Mouse (Mus musculus): ENCODE data around the gene Setdb1. TPM values are rescaled to one million over a fixed set of nuclear protein-coding genes. Genes with fewer than 3 reads are reported as not detected.

The Setdb1 gene
- polyA plus RNA-seq, 1 experiment from 2014 or later: 31.6 TPM

DNA sequence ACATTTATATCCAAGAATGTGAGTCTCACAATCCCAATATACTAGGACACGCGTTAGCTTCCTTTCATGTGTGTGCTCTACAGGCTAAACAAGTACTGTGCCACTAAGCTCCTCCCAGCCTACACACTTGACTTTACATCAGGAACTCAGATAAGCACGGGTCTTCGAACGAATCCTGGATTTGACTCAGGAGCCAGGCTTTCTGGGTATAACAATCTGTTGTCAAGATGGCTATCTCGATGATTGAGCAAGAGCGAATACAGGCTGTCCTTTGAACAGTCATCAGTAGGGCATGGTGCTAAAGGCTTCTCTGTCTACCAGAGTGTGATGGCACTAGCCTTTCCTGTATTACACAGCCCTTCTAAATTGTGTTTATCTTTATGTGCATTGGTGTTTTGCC lies 59.0 kb downstream of the Setdb1 start:
- no peaks in the 10 kb centered on the region for H3K27me3 ChIP-seq (replicated peaks)
- 46% methylated on average over 7 of the region's 7 CpGs for WGBS (ENCODE audit: insufficient replicate concordance)
- H3K27ac ChIP-seq: no peak overlapping the region
- ATAC-seq: peak; percentile 38
- no peak overlapping the region for H3K9ac ChIP-seq
- H3K36me3 ChIP-seq: peaks cover 55% of the 10 kb centered on the region
- no peak overlapping the region for H3K4me3 ChIP-seq
- H3K4me2 ChIP-seq: no peak overlapping the region
- H3K9me3 ChIP-seq (replicated peaks): no peaks in the 10 kb centered on the region
- peaks cover 41% of the 10 kb centered on the region for H3K4me1 ChIP-seq

DNA sequence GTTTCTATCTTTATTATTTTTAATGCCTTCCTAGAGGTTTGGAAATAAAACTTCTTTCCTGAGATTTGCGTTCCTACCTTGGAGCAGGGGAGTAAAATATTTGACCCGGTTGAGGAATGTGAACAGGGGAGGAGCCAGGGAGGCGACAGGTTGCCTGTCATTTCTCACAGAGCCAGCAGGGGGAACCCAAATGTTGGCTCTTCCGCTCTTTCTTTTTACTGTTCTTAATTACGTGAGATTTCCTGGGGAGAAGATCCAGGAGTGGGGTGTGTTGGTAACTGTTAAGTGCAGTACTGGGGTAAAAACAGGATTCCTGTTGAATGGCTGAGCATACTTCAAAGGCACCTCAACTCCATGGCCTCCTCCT lies 60.9 kb downstream of the Setdb1 start:
- no peaks in the 10 kb centered on the region for H3K9me3 ChIP-seq (replicated peaks)
- no peak overlapping the region for H3K4me3 ChIP-seq
- H3K4me1 ChIP-seq: peaks cover 44% of the 10 kb centered on the region
- H3K27me3 ChIP-seq (replicated peaks): no peaks in the 10 kb centered on the region
- peaks cover 55% of the 10 kb centered on the region for H3K36me3 ChIP-seq
- 22% methylated on average over 5 of the region's 5 CpGs for WGBS (ENCODE audit: insufficient replicate concordance)
- 0 out of 2 replicates have a peak overlapping the region, but pooled peaks have one; percentile 28 for H3K9ac ChIP-seq
- H3K4me2 ChIP-seq: no peak overlapping the region
- no peak for ATAC-seq
- no peak overlapping the region for H3K27ac ChIP-seq

DNA sequence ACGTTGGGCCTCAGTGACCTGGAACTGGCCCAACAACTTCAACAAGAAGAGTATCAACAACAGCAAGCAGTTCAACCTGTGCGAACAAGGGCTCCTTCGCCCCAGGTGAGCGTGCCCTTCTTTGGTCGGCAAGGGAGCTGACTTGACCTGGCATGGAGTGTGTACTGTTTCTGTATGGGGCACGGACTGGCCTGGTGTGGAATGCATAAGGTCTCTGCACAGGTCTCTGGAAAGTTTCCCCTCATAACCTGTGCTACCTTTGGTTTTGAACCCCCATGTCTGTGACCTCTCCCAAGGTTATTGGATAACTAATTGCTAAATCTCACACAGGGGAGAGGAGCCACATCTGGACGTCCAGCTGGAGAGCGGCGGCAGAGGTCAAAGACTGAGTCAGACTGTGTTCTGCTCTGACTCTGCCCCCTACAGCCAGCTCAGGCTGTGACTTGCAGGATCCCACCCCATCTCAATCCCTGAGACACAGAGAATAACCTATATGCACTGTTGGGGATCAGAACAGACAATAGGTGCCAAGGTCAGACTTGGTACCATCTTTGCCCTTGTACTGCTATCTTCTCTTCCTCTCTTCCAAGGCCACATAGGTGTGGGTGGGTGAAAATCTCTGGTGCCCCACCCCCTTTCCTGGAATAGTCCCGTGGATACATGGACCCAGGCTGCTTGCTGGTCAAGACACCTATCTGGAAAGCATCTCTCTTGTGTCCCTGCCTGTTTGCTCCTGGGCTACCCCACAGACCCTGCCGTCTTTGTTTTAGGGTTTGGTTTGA lies 61.5 kb downstream of the Setdb1 start:
- H3K36me3 ChIP-seq: peaks cover 58% of the 10 kb centered on the region

DNA sequence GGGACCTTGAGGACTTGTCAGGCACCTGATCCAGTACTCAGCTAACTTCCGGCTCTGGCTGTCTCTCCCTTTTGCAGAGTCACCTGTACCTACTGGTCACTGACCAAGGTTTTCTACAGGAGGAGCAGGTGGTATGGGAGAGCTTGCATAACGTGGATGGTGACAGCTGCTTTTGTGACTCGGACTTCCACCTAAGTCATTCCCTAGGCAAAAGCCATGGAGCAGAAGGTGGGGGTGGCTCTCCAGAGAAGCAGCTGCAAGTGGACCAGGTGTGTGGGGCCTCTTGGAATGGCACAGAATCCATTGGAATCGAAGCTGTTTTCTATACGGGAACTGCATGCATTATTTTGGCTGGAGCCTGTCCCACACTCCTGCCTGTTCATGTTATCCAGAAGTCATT lies 62.3 kb downstream of the Setdb1 start:
- Histone ChIP-seq H3K27ac (peak overlapping the region; percentile 11; the same call in 1 of the 2 replicates), H3K4me1 (peaks cover 44% of the 10 kb centered on the region), H3K4me3 (no peak overlapping the region), H3K36me3 (peaks cover 60% of the 10 kb centered on the region), H3K9ac (no peak overlapping the region), H3K27me3 (replicated peaks) (no peaks in the 10 kb centered on the region), H3K9me3 (replicated peaks) (no peaks in the 10 kb centered on the region), H3K4me2 (no peak overlapping the region)
- no peak for ATAC-seq
- 81% methylated on average over 5 of the region's 5 CpGs for WGBS (ENCODE audit: insufficient replicate concordance)

More for the DNA sequence above, 61.5 kb downstream of the Setdb1 start:
- H3K27me3 ChIP-seq (replicated peaks): no peaks in the 10 kb centered on the region
- H3K4me3 ChIP-seq: no peak overlapping the region
- no peaks in the 10 kb centered on the region for H3K9me3 ChIP-seq (replicated peaks)
- WGBS (ENCODE audit: insufficient replicate concordance): 77% methylated on average over 11 of the region's 11 CpGs
- ATAC-seq: 0 out of 2 replicates have a peak, but pooled peaks have one; percentile 23
- peak overlapping the region; percentile 28; the same call in 1 of the 2 replicates for H3K9ac ChIP-seq
- H3K4me2 ChIP-seq: no peak overlapping the region; the same call in 1 of the 2 replicates
- H3K27ac ChIP-seq: peak overlapping the region; percentile 30; the same call in 1 of the 2 replicates
- H3K4me1 ChIP-seq: peaks cover 44% of the 10 kb centered on the region

DNA sequence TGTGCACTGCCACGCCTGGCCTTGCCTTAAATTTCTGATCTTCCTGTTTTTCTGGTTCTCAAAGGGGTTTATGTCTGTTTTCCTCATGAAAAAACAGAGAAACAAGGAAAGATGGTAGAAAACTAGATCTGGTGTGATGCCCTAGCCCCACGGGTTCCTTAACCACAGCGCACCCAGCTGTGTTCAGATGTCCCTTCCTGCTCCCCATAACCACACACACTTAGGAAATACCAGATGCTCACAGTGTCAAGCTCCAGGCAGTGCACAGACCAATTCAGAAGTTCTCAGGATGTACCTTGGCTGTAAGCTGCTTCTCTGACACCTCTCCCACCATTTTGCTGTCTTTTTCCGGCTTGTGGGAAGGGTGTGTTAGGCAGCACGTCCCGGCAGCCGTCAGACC lies 62.7 kb downstream of the Setdb1 start:
- Histone ChIP-seq H3K9me3 (replicated peaks) (no peaks in the 10 kb centered on the region), H3K4me1 (peaks cover 44% of the 10 kb centered on the region), H3K36me3 (peaks cover 60% of the 10 kb centered on the region), H3K27me3 (replicated peaks) (no peaks in the 10 kb centered on the region), H3K27ac (peak overlapping the region; percentile 11; the same call in 1 of the 2 replicates), H3K9ac (no peak overlapping the region), H3K4me3 (no peak overlapping the region), H3K4me2 (no peak overlapping the region)
- no peak for ATAC-seq
- 61% methylated on average over 7 of the region's 7 CpGs for WGBS (ENCODE audit: insufficient replicate concordance)

DNA sequence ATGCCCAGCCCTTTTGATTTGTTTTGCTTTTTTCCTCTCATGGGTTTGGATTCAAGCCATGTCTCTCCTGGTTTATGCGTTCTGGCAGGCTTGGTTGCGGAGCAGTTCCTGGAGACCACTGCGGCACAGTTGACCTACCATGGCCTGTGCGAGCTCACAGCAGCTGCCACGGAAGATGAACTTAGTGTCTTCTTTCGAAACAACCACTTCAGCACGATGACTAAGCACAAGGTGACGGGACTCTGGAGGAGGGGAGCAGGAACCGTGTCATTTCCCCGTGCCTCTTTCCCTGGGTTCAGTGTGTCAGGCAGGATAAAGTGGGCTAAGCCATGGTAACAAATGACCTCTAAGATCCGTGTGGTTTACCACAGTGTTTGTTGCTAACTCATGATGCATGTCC lies 63.5 kb downstream of the Setdb1 start:
- ATAC-seq: 0 out of 2 replicates have a peak, but pooled peaks have one; percentile 11
- Histone ChIP-seq H3K4me2 (no peak overlapping the region), H3K4me1 (peaks cover 44% of the 10 kb centered on the region), H3K4me3 (no peak overlapping the region), H3K27ac (peak overlapping the region; percentile 58; the same call in 1 of the 2 replicates), H3K9ac (no peak overlapping the region), H3K9me3 (replicated peaks) (no peaks in the 10 kb centered on the region), H3K36me3 (peaks cover 65% of the 10 kb centered on the region), H3K27me3 (replicated peaks) (no peaks in the 10 kb centered on the region)
- WGBS (ENCODE audit: insufficient replicate concordance): 24% methylated on average over 11 of the region's 11 CpGs

DNA sequence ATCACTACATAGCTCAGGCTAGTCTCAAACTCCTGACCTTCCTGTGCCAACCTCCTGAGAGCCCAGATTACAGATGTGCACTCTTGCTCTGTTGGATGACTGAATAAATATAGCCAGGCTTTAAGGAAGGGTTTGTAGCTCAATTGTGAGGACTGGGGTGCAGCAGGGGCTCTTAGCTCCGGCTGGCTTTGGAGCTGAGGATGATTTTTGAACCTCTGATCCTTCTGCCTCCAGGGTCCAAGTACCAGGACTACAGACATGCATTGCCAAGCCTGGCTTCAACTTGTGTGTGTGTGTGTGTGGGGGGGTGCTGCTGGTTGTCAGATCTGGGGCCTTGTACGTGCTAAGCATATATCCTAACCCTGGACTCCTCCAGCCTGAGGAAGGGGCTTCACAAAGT lies 64.1 kb downstream of the Setdb1 start:
- H3K4me3 ChIP-seq: no peak overlapping the region
- H3K27ac ChIP-seq: 0 out of 2 replicates have a peak overlapping the region, but pooled peaks have one; percentile 58
- no peaks in the 10 kb centered on the region for H3K9me3 ChIP-seq (replicated peaks)
- peaks cover 39% of the 10 kb centered on the region for H3K4me1 ChIP-seq
- H3K36me3 ChIP-seq: peaks cover 71% of the 10 kb centered on the region
- H3K27me3 ChIP-seq (replicated peaks): no peaks in the 10 kb centered on the region
- H3K4me2 ChIP-seq: no peak overlapping the region
- WGBS (ENCODE audit: insufficient replicate concordance): 79% methylated on average over 2 of the region's 2 CpGs
- no peak overlapping the region for H3K9ac ChIP-seq
- ATAC-seq: no peak

DNA sequence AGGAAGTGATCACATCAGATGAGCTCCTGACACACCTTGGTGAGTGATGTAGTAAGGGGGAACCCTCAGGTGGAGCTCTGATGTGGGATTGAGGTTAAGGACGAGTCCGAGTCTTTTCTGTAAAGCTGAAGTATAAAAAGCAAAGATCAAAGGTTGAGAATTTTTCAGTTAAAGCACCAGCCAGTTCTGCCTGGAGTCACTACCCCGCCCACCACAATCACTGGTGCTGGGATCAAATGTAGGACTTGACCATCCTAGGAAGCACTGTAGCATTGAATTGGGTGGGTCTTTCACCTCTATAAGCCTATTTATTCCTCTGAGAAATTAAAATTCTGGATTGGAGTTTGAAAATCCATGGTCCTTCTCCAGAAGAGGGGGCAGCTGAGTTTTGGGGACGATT lies 66.0 kb downstream of the Setdb1 start:
- Histone ChIP-seq H3K4me1 (peaks cover 37% of the 10 kb centered on the region), H3K27ac (no peak overlapping the region), H3K4me3 (no peak overlapping the region), H3K9ac (no peak overlapping the region), H3K36me3 (peaks cover 64% of the 10 kb centered on the region), H3K9me3 (replicated peaks) (no peaks in the 10 kb centered on the region), H3K27me3 (replicated peaks) (no peaks in the 10 kb centered on the region), H3K4me2 (no peak overlapping the region)
- ATAC-seq: no peak
- 71% methylated on average over 4 of the region's 4 CpGs for WGBS (ENCODE audit: insufficient replicate concordance)

DNA sequence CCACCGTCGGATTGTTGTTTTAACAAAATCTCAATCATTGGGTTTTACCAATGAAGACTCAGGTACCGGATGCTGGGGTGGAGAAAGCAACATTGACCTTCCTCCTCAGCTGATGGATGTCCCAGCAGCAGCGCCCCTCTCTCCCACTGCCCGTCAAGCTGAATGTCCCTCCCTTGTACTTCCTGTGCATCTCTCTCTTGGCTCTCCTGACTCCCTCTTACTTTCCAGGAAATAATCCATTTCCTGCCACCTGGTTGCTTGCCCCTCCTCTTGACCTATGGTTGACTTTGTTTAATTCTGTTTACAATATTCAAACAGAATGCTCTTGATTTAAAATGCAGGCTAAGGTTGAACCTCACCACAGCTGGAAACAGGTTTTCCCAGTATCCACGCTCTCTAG lies 66.8 kb downstream of the Setdb1 start:
- Histone ChIP-seq H3K27ac (no peak overlapping the region), H3K9ac (no peak overlapping the region), H3K36me3 (peaks cover 56% of the 10 kb centered on the region), H3K27me3 (replicated peaks) (no peaks in the 10 kb centered on the region), H3K4me2 (no peak overlapping the region), H3K4me1 (peaks cover 38% of the 10 kb centered on the region), H3K4me3 (no peak overlapping the region), H3K9me3 (replicated peaks) (no peaks in the 10 kb centered on the region)
- WGBS (ENCODE audit: insufficient replicate concordance): 73% methylated on average over 6 of the region's 6 CpGs
- no peak for ATAC-seq

DNA sequence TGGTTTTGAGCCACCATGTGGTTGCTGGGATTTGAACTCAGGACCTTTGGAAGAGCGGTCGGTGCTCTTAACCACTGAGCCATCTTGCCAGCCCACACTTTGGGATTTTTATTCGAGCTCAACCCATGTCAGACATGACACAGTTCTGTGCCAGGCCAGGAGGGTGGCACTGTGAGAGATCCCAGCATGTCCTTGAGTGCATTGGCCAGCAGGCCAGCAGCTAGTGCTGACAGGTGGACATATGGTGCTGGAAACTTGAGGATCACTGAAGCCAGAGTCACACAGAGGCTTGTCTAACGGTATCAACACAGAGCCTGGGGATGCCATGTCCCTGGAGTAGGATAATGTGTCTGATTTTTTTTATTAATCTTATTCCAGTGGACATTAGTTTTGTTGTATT lies 67.6 kb downstream of the Setdb1 start:
- no peaks in the 10 kb centered on the region for H3K9me3 ChIP-seq (replicated peaks)
- H3K4me1 ChIP-seq: peaks cover 37% of the 10 kb centered on the region
- no peak for ATAC-seq
- no peak overlapping the region for H3K27ac ChIP-seq
- no peak overlapping the region for H3K4me3 ChIP-seq
- 83% methylated on average over 4 of the region's 4 CpGs for WGBS (ENCODE audit: insufficient replicate concordance)
- no peaks in the 10 kb centered on the region for H3K27me3 ChIP-seq (replicated peaks)
- no peak overlapping the region for H3K9ac ChIP-seq
- peaks cover 54% of the 10 kb centered on the region for H3K36me3 ChIP-seq
- no peak overlapping the region for H3K4me2 ChIP-seq

DNA sequence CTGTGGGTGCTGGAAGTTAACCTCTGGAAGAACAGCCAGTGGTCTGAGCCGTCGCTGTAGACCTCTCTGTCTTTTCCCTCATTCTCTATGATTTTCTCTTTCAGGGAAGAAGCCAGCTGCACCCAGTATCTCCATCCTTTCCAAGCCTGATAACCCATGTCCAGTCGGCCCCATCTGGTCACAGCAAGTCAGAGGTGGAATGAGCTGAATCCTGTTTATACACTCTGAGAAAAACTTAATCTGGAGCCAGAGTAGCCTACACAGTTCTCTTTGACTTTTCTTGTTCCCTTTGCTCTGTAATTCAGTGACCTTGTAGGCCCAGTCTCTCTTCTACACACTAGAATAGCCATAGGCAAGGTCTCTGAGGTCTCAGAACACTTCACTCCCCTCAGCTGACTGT lies 69.5 kb downstream of the Setdb1 start:
- no peak overlapping the region for H3K9ac ChIP-seq
- H3K9me3 ChIP-seq (replicated peaks): no peaks in the 10 kb centered on the region
- no peaks in the 10 kb centered on the region for H3K27me3 ChIP-seq (replicated peaks)
- H3K4me3 ChIP-seq: no peak overlapping the region
- no peak for ATAC-seq
- H3K36me3 ChIP-seq: peaks cover 40% of the 10 kb centered on the region
- no peak overlapping the region for H3K4me2 ChIP-seq
- no peak overlapping the region for H3K27ac ChIP-seq
- 72% methylated on average over 3 of the region's 3 CpGs for WGBS (ENCODE audit: insufficient replicate concordance)
- H3K4me1 ChIP-seq: peaks cover 32% of the 10 kb centered on the region

DNA sequence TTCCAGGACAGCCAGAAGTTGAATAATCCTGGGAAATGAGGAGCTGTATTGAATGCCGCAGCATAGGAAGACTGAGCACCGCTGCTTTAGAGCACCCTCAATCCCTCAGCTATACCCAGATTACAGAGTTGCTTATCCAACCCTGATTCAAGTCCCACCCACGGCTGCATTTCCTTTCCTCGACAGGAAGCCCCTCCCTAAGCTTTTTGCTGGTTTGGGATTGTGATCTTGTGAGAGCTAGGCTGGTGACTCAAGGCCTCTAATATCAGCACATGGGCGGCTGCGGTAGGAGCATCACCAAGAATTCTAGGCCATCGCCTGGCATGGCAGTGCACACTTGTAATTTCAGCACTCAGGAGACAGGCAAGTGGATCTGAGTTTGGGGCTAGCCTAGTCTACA lies 70.5 kb downstream of the Setdb1 start:
- Histone ChIP-seq H3K27ac (no peak overlapping the region), H3K27me3 (replicated peaks) (no peaks in the 10 kb centered on the region), H3K4me1 (peaks cover 32% of the 10 kb centered on the region), H3K9ac (no peak overlapping the region), H3K4me3 (no peak overlapping the region), H3K4me2 (no peak overlapping the region), H3K9me3 (replicated peaks) (no peaks in the 10 kb centered on the region), H3K36me3 (peaks cover 35% of the 10 kb centered on the region)
- ATAC-seq: no peak
- WGBS (ENCODE audit: insufficient replicate concordance): 45% methylated on average over 7 of the region's 7 CpGs
